Mouse (Mus musculus): ENCODE data around the gene Tssc4.

GRCm38 (mm10) chr7:143041138-143041822 lies 27.8 kb upstream of the Tssc4 start:
- TF ChIP-seq EP300 (IDR thresholded peaks at IDR 0.05; ENCODE audit: low read length) = no peak
- no peak for TF ChIP-seq RAD21 (IDR thresholded peaks at IDR 0.05; ENCODE audit: low read depth, low read length)
- TF ChIP-seq MAFK (IDR thresholded peaks at IDR 0.05; ENCODE audit: insufficient replicate concordance, low read length) = no peak
- no peak for TF ChIP-seq ZC3H11A (IDR thresholded peaks at IDR 0.05; ENCODE audit: low read depth, low read length)
- TF ChIP-seq POLR2A (IDR thresholded peaks at IDR 0.05; ENCODE audit: low read depth, low read length) = no peak
- TF ChIP-seq TCF12 (IDR thresholded peaks at IDR 0.05; ENCODE audit: low read depth, low read length) = no peak
- no peak for TF ChIP-seq KAT2A (IDR thresholded peaks at IDR 0.05; ENCODE audit: insufficient replicate concordance, low read length)
- TF ChIP-seq ZMIZ1 (IDR thresholded peaks at IDR 0.05; ENCODE audit: low read depth, low read length) = no peak
- TF ChIP-seq CTCF (conservative IDR thresholded peaks at IDR 0.05 in 1 of 2, IDR thresholded peaks at IDR 0.05 in 1 of 2; ENCODE audit: low read depth in 2 of 2, low read length in 2 of 2) = no peak
- no peak for TF ChIP-seq CHD2 (IDR thresholded peaks at IDR 0.05; ENCODE audit: low read length)
- no peak for TF ChIP-seq GABPA (IDR thresholded peaks at IDR 0.05; ENCODE audit: insufficient replicate concordance, low read depth, low read length)
